28 mouse cellular contexts compared by ENCODE assay signal in the genomic region with DNA sequence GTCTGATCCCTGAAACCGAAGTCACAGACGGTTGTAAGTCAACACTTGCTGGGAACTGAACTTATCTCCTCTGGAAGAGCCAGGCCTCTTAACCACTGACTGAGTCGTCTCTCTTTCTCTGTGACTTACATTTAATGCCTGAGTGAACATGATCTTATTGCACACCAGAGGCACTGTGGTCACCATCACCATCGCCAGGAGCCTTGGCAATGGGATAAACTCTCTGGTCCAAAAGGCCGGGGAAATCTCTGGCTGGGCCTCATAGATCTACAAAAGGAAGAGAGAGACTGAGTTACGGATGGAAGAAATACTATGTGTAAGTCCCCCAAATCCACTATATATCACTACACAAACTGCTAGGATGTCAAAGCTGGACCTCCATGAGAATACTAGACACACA. TPM values are rescaled to one million over a fixed set of nuclear protein-coding genes. Genes with fewer than 3 reads are reported as not detected.
"Had no signal": no experiment of that assay in that cellular context is flagged by ENCODE, and none has a peak within 500 bp of the region (broad histone marks: within the 10 kb centered on the region; RNA-seq: fewer than 3 reads in every experiment).

No protein-coding gene starts in this region.

- H3K9me3 ChIP-seq: embryonic facial prominence, embryonic 10.5 days; embryonic facial prominence, embryonic 12.5 days; embryonic facial prominence, embryonic 13.5 days; embryonic facial prominence, embryonic 15.5 days; forebrain, embryonic 10.5 days; forebrain, embryonic 12.5 days; forebrain, embryonic 13.5 days; forebrain, embryonic 15.5 days; heart, embryonic 10.5 days had no signal

- H3K27ac ChIP-seq: embryonic facial prominence, embryonic 10.5 days; embryonic facial prominence, embryonic 12.5 days; embryonic facial prominence, embryonic 13.5 days; embryonic facial prominence, embryonic 15.5 days; forebrain, embryonic 10.5 days; forebrain, embryonic 12.5 days; forebrain, embryonic 13.5 days; forebrain, embryonic 15.5 days; heart, adult 2 months; heart, embryonic 10.5 days had no signal

- ATAC-seq: forebrain, embryonic 13.5 days; forebrain, embryonic 14.5 days; forebrain, embryonic 15.5 days; forebrain, embryonic 16.5 days; forebrain, postnatal 0 days had no signal

- H3K9ac ChIP-seq: embryonic facial prominence, embryonic 12.5 days; embryonic facial prominence, embryonic 13.5 days; embryonic facial prominence, embryonic 15.5 days; forebrain, embryonic 12.5 days; forebrain, embryonic 13.5 days; forebrain, embryonic 15.5 days; forebrain, postnatal 0 days had no signal

- H3K4me2 ChIP-seq: embryonic facial prominence, embryonic 12.5 days; embryonic facial prominence, embryonic 13.5 days; embryonic facial prominence, embryonic 15.5 days; forebrain, embryonic 12.5 days; forebrain, embryonic 13.5 days; forebrain, embryonic 15.5 days had no signal

- DNase-seq: cerebellum, adult 2 months; cerebellum, adult 8-10 months; cerebellum, adult 9-11 months; cerebellum, postnatal 25 days; cerebellum, postnatal 36 days; embryo, embryonic 11 days; forebrain, postnatal 0 days; gastrocnemius, postnatal 10 days; gastrocnemius, postnatal 14 days; gastrocnemius, postnatal 25 days; gastrocnemius, postnatal 36 days; heart, adult 11 months; heart, adult 18-20 months; heart, adult 2 months had no signal

- H3K4me3 ChIP-seq: embryonic facial prominence, embryonic 10.5 days; embryonic facial prominence, embryonic 12.5 days; embryonic facial prominence, embryonic 13.5 days; embryonic facial prominence, embryonic 15.5 days; erythroblast, embryonic 14.5 days; forebrain, embryonic 10.5 days; forebrain, embryonic 12.5 days; forebrain, embryonic 13.5 days; forebrain, embryonic 15.5 days; heart, adult 2 months; heart, embryonic 10.5 days had no signal

- H3K27me3 ChIP-seq: embryonic facial prominence, embryonic 12.5 days; embryonic facial prominence, embryonic 13.5 days; embryonic facial prominence, embryonic 15.5 days; forebrain, embryonic 12.5 days; forebrain, embryonic 13.5 days; forebrain, embryonic 15.5 days had no signal

- H3K4me1 ChIP-seq: embryonic facial prominence, embryonic 12.5 days; embryonic facial prominence, embryonic 13.5 days; embryonic facial prominence, embryonic 15.5 days; forebrain, embryonic 12.5 days; forebrain, embryonic 13.5 days; forebrain, embryonic 15.5 days had no signal

RNA-seq across cellular contexts. Expression of gene Eva1c, which starts 35.6 kb away (rescaled TPM):
- total RNA-seq: common myeloid progenitor, adult 5-6 weeks; granulocyte monocyte progenitor cell, adult 5-6 weeks had no signal

RNA-seq across cellular contexts. Expression of gene Mrap, which starts 52.9 kb away (rescaled TPM):
- total RNA-seq: common myeloid progenitor, adult 5-6 weeks had no signal
- polyA plus RNA-seq: embryonic facial prominence, embryonic 13.5 days; forebrain, embryonic 12.5 days; forebrain, embryonic 13.5 days; forebrain, embryonic 15.5 days; forebrain, embryonic 16.5 days had no signal
